Mouse (Mus musculus) lung, adult 2 months (tissue): ENCODE data around the gene Cnn1.

Experiments
- CTCF ChIP-seq: fragments of 200-500 bp; IDR thresholded peaks from 2 replicates; pipeline ENCODE4 v1.5.1; 2011; ENCODE audit warnings: mild to moderate bottlenecking, low read length, control low read depth; ENCODE audit not compliant: insufficient read depth
- POLR2A ChIP-seq: fragments of 200-500 bp; IDR thresholded peaks from 2 replicates; pipeline ENCODE4 v1.6.1; 2011; ENCODE audit warnings: low read depth, mild to moderate bottlenecking, control low read depth, low read length, borderline replicate concordance; ENCODE audit errors: extremely low read depth

DNA sequence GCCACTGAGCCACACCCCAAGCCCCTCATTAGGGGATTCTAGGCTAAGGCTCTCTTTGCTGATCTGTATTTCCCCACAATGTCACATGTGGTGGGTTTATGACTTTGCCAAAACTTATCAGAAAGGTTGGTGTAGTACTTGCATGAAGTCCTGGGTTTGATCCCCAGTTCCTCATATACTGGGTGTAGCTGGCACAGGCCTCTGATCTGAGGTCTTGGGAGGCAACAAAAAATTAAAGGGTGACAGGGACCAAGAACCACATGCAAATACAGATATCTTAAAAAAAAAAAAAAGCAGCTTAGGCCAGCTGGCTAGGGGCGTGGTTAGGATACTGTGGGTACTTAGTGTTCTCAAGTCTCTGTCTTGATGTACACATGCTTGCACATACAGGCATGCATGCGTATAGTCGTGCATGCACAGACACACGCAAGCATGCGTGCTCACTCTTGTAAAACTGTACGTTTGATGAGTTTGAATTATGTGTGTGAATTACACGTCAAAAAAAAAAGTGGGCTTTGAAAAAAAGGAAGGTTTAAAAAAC is 24.1 kb downstream of the Cnn1 start:
- TF ChIP-seq CTCF (no peak), POLR2A (no peak)
